Comparison of ENCODE assay signal across 19 mouse cellular contexts in genomic region chr8:120422236-120422635, GRCm38 (mm10).
DNase-seq lines count a peak whose midpoint lies in the region; ATAC-seq lines count a peak whose summit lies in the region.
"Had no signal": no experiment of that assay in that cellular context is flagged by ENCODE, and none has a peak within 500 bp of the region (broad histone marks: within the 10 kb centered on the region; RNA-seq: fewer than 3 reads in every experiment).

No protein-coding gene starts in this region.

- no peak for ATAC-seq in midbrain, embryonic 13.5 days
- ATAC-seq in midbrain, embryonic 14.5 days (ENCODE audit: low FRiP score, low TSS enrichment), result no peak
- no peak for ATAC-seq in neural tube, embryonic 13.5 days (ENCODE audit: low read depth)

- no peak overlapping the region for H3K4me2 ChIP-seq in midbrain, embryonic 13.5 days (replicated peaks)
- H3K4me2 ChIP-seq in midbrain, embryonic 14.5 days (ENCODE audit: low read length), result no peak overlapping the region
- H3K4me2 ChIP-seq in neural tube, embryonic 13.5 days, result no peak overlapping the region
- H3K4me2 ChIP-seq: heart, embryonic 13.5 days; limb, embryonic 13.5 days; liver, embryonic 13.5 days; lung, embryonic 14.5 days; midbrain, embryonic 11.5 days had no signal

- H3K27me3 ChIP-seq in heart, embryonic 10.5 days (ENCODE audit: insufficient read depth, poor library complexity, severe bottlenecking), result 0 out of 2 replicates have a peak, but pooled peaks cover 4% of the 10 kb centered on the region
- 0 out of 2 replicates have a peak, but pooled peaks cover 8% of the 10 kb centered on the region for H3K27me3 ChIP-seq in midbrain, embryonic 13.5 days
- H3K27me3 ChIP-seq in midbrain, embryonic 14.5 days (ENCODE audit: control insufficient read depth, insufficient read depth, low read length), result no peaks in the 10 kb centered on the region
- H3K27me3 ChIP-seq in neural tube, embryonic 13.5 days, result no peaks in the 10 kb centered on the region
- H3K27me3 ChIP-seq: limb, embryonic 13.5 days had no signal

- H3K27ac ChIP-seq in heart, embryonic 10.5 days, result peak overlapping the region; percentile 59
- peak overlapping the region; percentile 9; the same call in 1 of the 2 replicates for H3K27ac ChIP-seq in midbrain, embryonic 13.5 days
- no peak overlapping the region for H3K27ac ChIP-seq in midbrain, embryonic 14.5 days (replicated peaks; ENCODE audit: low read depth, low read length)
- peak overlapping the region; percentile 87 for H3K27ac ChIP-seq in neural tube, embryonic 13.5 days (replicated peaks)
- H3K27ac ChIP-seq: left cerebral cortex, adult 2 months; limb, embryonic 13.5 days; liver, embryonic 13.5 days had no signal

- no peak overlapping the region for H3K9ac ChIP-seq in midbrain, embryonic 13.5 days (replicated peaks)
- H3K9ac ChIP-seq in midbrain, embryonic 14.5 days (replicated peaks; ENCODE audit: low read length), result no peak overlapping the region
- no peak overlapping the region for H3K9ac ChIP-seq in neural tube, embryonic 13.5 days
- H3K9ac ChIP-seq: limb, embryonic 13.5 days; lung, embryonic 14.5 days had no signal

- intact Hi-C loops in heart, postnatal 25 days (cut with DNase I), result no loop called here
- intact Hi-C loops in left cerebral cortex, postnatal 10 days (cut with DNase I), result no loop called here

- no peak for DNase-seq in heart, embryonic 10.5 days (ENCODE audit: low spot score)
- DNase-seq in heart, postnatal 25 days (ENCODE audit: low spot score), result no peak
- DNase-seq in midbrain, embryonic 14.5 days, result no peak
- DNase-seq in adrenal gland, postnatal 36 days, result peak; percentile 59 to 70
- no peak for DNase-seq in left cerebral cortex, postnatal 10 days (ENCODE audit: extremely low spot score in 1 of 2, low spot score in 2 of 2)
- DNase-seq: cerebellum, adult 8-10 months; kidney, adult 8-10 months; layer of hippocampus, adult 9-11 months; liver, embryonic 13.5 days; lung, postnatal 36 days; right cerebral cortex, adult 18-20 months; thymus, postnatal 14 days had no signal

- WGBS in heart, embryonic 10.5 days, result 79% methylated on average over 8 of the region's 8 CpGs
- 79% methylated on average over 8 of the region's 8 CpGs for WGBS in midbrain, embryonic 13.5 days
- 76% methylated on average over 8 of the region's 8 CpGs for WGBS in midbrain, embryonic 14.5 days
- 61% methylated on average over 8 of the region's 8 CpGs for WGBS in neural tube, embryonic 13.5 days

- H3K4me3 ChIP-seq in heart, embryonic 10.5 days, result no peak overlapping the region
- no peak overlapping the region for H3K4me3 ChIP-seq in midbrain, embryonic 13.5 days (replicated peaks)
- H3K4me3 ChIP-seq in midbrain, embryonic 14.5 days (replicated peaks; ENCODE audit: low read depth, low read length), result no peak overlapping the region
- no peak overlapping the region for H3K4me3 ChIP-seq in neural tube, embryonic 13.5 days
- H3K4me3 ChIP-seq: heart, embryonic 13.5 days; left cerebral cortex, adult 2 months; limb, embryonic 13.5 days; liver, embryonic 13.5 days had no signal

- H3K4me1 ChIP-seq in heart, embryonic 10.5 days, result peaks cover 98% of the 10 kb centered on the region
- H3K4me1 ChIP-seq in midbrain, embryonic 13.5 days (replicated peaks), result peaks cover 99% of the 10 kb centered on the region
- H3K4me1 ChIP-seq in midbrain, embryonic 14.5 days (ENCODE audit: control insufficient read depth, insufficient read depth, low read length), result peaks cover 81% of the 10 kb centered on the region
- peaks cover 100% of the 10 kb centered on the region for H3K4me1 ChIP-seq in neural tube, embryonic 13.5 days (replicated peaks)

- no peaks in the 10 kb centered on the region for H3K36me3 ChIP-seq in heart, embryonic 10.5 days
- no peaks in the 10 kb centered on the region for H3K36me3 ChIP-seq in midbrain, embryonic 13.5 days
- no peaks in the 10 kb centered on the region for H3K36me3 ChIP-seq in midbrain, embryonic 14.5 days (ENCODE audit: control insufficient read depth, insufficient read depth, low read length)
- H3K36me3 ChIP-seq in neural tube, embryonic 13.5 days, result no peaks in the 10 kb centered on the region
- H3K36me3 ChIP-seq: heart, embryonic 13.5 days; limb, embryonic 13.5 days; liver, embryonic 13.5 days had no signal

- H3K9me3 ChIP-seq in heart, embryonic 10.5 days, result no peaks in the 10 kb centered on the region
- no peaks in the 10 kb centered on the region for H3K9me3 ChIP-seq in midbrain, embryonic 13.5 days
- no peaks in the 10 kb centered on the region for H3K9me3 ChIP-seq in midbrain, embryonic 14.5 days (ENCODE audit: control insufficient read depth, low read length)
- H3K9me3 ChIP-seq in neural tube, embryonic 13.5 days, result no peaks in the 10 kb centered on the region
- H3K9me3 ChIP-seq: heart, embryonic 13.5 days; limb, embryonic 13.5 days; liver, embryonic 13.5 days had no signal

Comparison
In these comparisons a context has a peak if more than half of its experiments do, and no peak if none do; other contexts are left out.
1. DNase-seq: peak in adrenal gland, postnatal 36 days (2 of 2); none in heart, embryonic 10.5 days (single experiment), heart, postnatal 25 days (single experiment), midbrain, embryonic 14.5 days (single experiment) and left cerebral cortex, postnatal 10 days (0 of 2).